Mouse (Mus musculus) heart, embryonic 10.5 days (tissue): ENCODE data around the gene Lsamp. TPM values are rescaled to one million over a fixed set of nuclear protein-coding genes. Genes with fewer than 3 reads are reported as not detected.
A peak's percentile ranks its signal among the peaks of the same experiment; 100 is the strongest.

Experiments used
- DNase-seq: peaks from one replicate; pipeline ENCODE4 v3.0.0-alpha.2; 2017; ENCODE audit warnings: low spot score
- H3K27ac ChIP-seq: fragments of 300-500 bp; sonication (generic); 2 replicates; pipeline ENCODE4 v1.5.1; 2016; ENCODE audit warnings: mild to moderate bottlenecking
- H3K27me3 ChIP-seq: fragments of 300-500 bp; sonication (generic); 2 replicates; pipeline ENCODE4 v1.6.1; 2016; ENCODE audit warnings: mild to moderate bottlenecking; ENCODE audit not compliant: poor library complexity, insufficient read depth, severe bottlenecking
- H3K36me3 ChIP-seq: fragments of 300-500 bp; sonication (generic); 2 replicates; pipeline ENCODE4 v1.6.1; 2016; ENCODE audit warnings: mild to moderate bottlenecking, moderate library complexity
- H3K4me1 ChIP-seq: fragments of 300-500 bp; sonication (generic); 2 replicates; pipeline ENCODE4 v1.6.1; 2016; ENCODE audit warnings: mild to moderate bottlenecking
- H3K4me3 ChIP-seq: fragments of 300-500 bp; sonication (generic); 2 replicates; pipeline ENCODE4 v1.5.1; 2016; ENCODE audit warnings: mild to moderate bottlenecking, moderate library complexity
- H3K9me3 ChIP-seq: fragments of 300-500 bp; sonication (generic); 2 replicates; pipeline ENCODE4 v1.6.1; 2016; ENCODE audit warnings: mild to moderate bottlenecking, moderate library complexity
- WGBS: fragments of 180-500 bp; shearing (Covaris S2); methylation state at CpG from one replicate; pipeline ENCODE4 v1.1.7; 2016; 5-methylcytosine and 5-hydroxymethylcytosine counted together
- polyA plus RNA-seq: library from polyadenylated mRNA; unstranded; fragments of >200 nt; fragmentation: Nextera tagmentation; extraction: Ambion mirVana; gene quantifications from 2 replicates; pipeline ENCODE4 v1.2.1, GENCODE M21; 2016

Gene Lsamp
- polyA plus RNA-seq, 1 experiment from 2014 or later, result 2.1 TPM

DNA sequence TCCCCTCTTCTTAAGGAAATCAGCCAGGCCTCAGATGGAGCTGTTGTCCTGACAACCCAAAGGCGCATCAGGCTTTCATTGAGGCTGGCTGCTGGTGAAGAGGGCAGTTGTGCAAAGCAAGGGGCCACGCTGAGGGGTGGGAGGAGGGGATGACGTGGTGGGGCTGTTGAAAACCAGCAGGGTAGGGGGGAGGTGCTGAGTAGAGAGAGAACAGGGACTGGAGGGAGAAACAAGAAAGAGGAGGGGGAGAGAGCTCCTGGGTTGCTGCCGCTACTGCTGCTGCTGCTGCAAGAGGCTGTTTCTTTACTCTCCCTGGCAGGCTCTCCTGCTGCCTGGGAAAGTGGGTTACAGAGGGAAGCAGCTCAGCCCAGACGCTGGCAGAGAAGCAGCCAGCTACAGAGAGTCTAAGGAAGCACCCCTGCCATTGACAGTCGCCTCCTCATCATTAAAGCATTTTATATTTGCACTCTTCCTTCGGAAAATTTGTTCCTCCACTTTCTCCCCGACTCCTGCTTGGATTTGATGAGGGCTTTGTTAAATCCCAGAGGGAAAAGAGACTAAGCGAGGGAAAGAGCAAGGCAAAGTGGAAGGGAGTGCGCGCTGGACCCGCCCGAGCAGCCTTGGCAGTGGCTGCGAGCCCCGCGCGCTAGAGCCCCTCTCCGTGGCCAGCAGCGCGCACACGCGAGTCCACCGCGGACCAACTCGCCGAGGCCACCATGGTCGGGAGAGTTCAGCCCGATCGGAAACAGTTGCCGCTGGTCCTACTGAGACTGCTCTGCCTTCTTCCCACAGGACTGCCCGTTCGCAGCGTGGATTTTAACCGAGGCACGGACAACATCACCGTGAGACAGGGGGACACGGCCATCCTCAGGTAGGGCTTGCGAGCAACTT lies 1548.7 kb downstream of the Lsamp start:
- Histone ChIP-seq H3K9me3 (no peaks in the 10 kb centered on the region), H3K27ac (peak overlapping the region; percentile 72), H3K4me3 (peak overlapping the region; percentile 70), H3K36me3 (no peaks in the 10 kb centered on the region), H3K4me1 (peaks cover 13% of the 10 kb centered on the region), H3K27me3 (peaks cover 10% of the 10 kb centered on the region; the same call in 1 of the 2 replicates)
- DNase-seq, result no peak
- under 1% methylated on average over 38 of the region's 38 CpGs for WGBS

- WGBS, result 19% methylated on average over 6 of the region's 6 CpGs
- Histone ChIP-seq H3K27me3 (peaks cover 10% of the 10 kb centered on the region; the same call in 1 of the 2 replicates), H3K4me3 (peak overlapping the region; percentile 70), H3K36me3 (no peaks in the 10 kb centered on the region), H3K4me1 (peaks cover 13% of the 10 kb centered on the region), H3K27ac (peak overlapping the region; percentile 72; the same call in 1 of the 2 replicates), H3K9me3 (no peaks in the 10 kb centered on the region)
- no peak for DNase-seq
Observed at GRCm38 (mm10) chr16:41533686-41534085, 1549.5 kb downstream of the Lsamp start.

- peaks cover 10% of the 10 kb centered on the region; the same call in 1 of the 2 replicates for H3K27me3 ChIP-seq
- H3K4me1 ChIP-seq, result peaks cover 13% of the 10 kb centered on the region
- 69% methylated on average over 1 of the region's 1 CpGs for WGBS
- H3K4me3 ChIP-seq, result no peak overlapping the region
- H3K36me3 ChIP-seq, result no peaks in the 10 kb centered on the region
- H3K9me3 ChIP-seq, result no peaks in the 10 kb centered on the region
- H3K27ac ChIP-seq, result no peak overlapping the region
- no peak for DNase-seq
Observed at GRCm38 (mm10) chr16:41535806-41536205, 1551.6 kb downstream of the Lsamp start.

DNA sequence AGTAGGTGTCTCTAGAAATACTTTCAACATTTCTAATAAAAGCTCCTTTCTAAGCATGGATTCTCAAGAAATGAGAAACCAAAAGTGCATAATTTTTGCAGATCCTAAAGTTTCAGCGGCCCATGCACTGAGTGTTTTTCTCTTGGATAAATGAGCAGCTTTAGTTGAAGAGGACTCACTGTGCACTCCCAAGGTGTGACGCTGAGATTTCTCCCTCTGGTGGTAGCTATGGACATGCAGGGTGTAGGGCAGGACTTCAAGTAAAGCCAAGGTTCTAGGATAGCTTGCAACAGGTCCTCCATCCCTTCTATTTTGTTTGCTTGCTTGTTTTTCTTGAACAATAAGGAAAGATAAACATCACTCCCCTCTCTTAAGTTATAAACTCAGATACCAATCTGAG lies 1558.5 kb downstream of the Lsamp start:
- Histone ChIP-seq H3K4me3 (no peak overlapping the region), H3K9me3 (no peaks in the 10 kb centered on the region), H3K36me3 (no peaks in the 10 kb centered on the region), H3K4me1 (no peaks in the 10 kb centered on the region), H3K27ac (no peak overlapping the region), H3K27me3 (no peaks in the 10 kb centered on the region)
- no peak for DNase-seq
- WGBS, result 34% methylated on average over 2 of the region's 2 CpGs

- DNase-seq, result no peak
- Histone ChIP-seq H3K4me1 (no peaks in the 10 kb centered on the region), H3K27me3 (no peaks in the 10 kb centered on the region), H3K4me3 (no peak overlapping the region), H3K36me3 (no peaks in the 10 kb centered on the region), H3K27ac (no peak overlapping the region), H3K9me3 (no peaks in the 10 kb centered on the region)
- WGBS, result 81% methylated on average over 3 of the region's 3 CpGs
Observed at GRCm38 (mm10) chr16:41551164-41551563, 1567.0 kb downstream of the Lsamp start.

DNA sequence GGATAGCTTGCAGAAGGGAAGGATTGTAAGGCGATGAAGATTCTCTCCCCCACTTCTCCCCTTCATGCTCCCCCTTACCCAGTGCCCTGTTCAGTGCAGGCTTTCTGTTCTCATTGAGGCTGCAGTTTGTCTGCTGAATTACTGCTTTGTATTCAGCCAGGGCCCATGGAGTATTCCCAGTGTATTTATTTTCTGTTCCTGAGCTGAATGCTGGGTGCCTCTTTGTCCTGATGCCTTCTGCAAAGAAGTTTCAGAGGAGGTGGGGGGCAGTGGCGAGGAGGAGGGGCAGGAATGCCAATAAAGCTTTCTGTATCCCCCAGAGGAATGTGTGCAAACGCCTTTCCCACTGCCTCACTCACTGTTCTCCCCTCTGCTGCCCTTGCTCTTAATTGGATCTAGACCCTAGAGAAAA lies 1567.7 kb downstream of the Lsamp start:
- H3K4me3 ChIP-seq, result no peak overlapping the region
- 29% methylated on average over 3 of the region's 3 CpGs for WGBS
- DNase-seq, result no peak
- no peaks in the 10 kb centered on the region for H3K36me3 ChIP-seq
- no peaks in the 10 kb centered on the region for H3K27me3 ChIP-seq
- H3K9me3 ChIP-seq, result no peaks in the 10 kb centered on the region
- no peak overlapping the region for H3K27ac ChIP-seq
- no peaks in the 10 kb centered on the region for H3K4me1 ChIP-seq

DNA sequence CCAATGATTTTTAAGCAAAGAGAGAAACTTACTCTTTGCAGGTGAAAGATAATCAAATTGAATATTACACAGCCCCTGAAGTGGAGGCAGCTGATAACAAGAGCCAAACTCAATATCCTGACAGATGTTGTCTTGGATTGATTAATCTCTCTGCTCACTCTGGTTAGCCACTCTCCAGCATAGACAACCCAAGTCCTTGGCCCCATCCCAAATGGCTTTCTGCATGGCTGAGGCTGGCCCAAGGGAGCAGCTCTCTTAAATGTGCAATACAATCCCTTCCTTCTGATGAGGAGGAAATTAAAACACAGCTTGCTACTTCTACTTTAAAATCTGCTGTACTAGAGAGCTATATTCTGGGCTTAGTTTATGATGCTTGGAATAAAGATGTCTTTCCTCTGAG lies 1572.9 kb downstream of the Lsamp start:
- no peaks in the 10 kb centered on the region for H3K36me3 ChIP-seq
- H3K4me1 ChIP-seq, result no peaks in the 10 kb centered on the region
- DNase-seq, result no peak
- H3K4me3 ChIP-seq, result no peak overlapping the region
- no peaks in the 10 kb centered on the region for H3K27me3 ChIP-seq
- H3K9me3 ChIP-seq, result no peaks in the 10 kb centered on the region
- H3K27ac ChIP-seq, result no peak overlapping the region

DNA sequence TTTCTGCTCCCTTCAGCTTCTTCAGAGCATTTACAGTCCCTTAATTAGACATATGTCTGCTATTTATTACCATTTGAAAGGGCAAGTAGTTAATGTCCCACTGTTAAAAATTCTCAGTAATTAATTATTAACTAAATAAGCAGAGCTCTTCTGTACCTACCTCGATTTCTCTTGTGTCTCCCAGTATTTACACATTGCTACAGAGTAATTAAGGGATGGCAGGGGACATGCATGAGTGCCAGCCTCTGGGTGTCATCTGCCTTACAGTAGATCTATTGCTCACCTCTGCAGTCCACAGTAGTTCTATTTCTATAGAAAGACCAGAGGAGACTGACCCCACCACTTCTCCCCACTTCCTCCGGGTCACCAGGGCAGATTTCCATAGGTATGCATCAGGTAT lies 1581.1 kb downstream of the Lsamp start:
- H3K36me3 ChIP-seq, result no peaks in the 10 kb centered on the region
- 55% methylated on average over 2 of the region's 2 CpGs for WGBS
- H3K27me3 ChIP-seq, result no peaks in the 10 kb centered on the region
- DNase-seq, result no peak
- H3K4me1 ChIP-seq, result no peaks in the 10 kb centered on the region
- no peak overlapping the region for H3K4me3 ChIP-seq
- no peaks in the 10 kb centered on the region for H3K9me3 ChIP-seq
- no peak overlapping the region for H3K27ac ChIP-seq

GRCm38 (mm10) chr16:41588675-41589301 lies 1604.6 kb downstream of the Lsamp start:
- no peaks in the 10 kb centered on the region for H3K4me1 ChIP-seq
- no peak overlapping the region for H3K4me3 ChIP-seq
- no peaks in the 10 kb centered on the region for H3K9me3 ChIP-seq
- DNase-seq, result no peak
- H3K27me3 ChIP-seq, result no peaks in the 10 kb centered on the region
- 82% methylated on average over 5 of the region's 5 CpGs for WGBS
- H3K36me3 ChIP-seq, result no peaks in the 10 kb centered on the region
- no peak overlapping the region for H3K27ac ChIP-seq

GRCm38 (mm10) chr16:41612229-41612628 lies 1628.1 kb downstream of the Lsamp start:
- Histone ChIP-seq H3K4me3 (no peak overlapping the region), H3K4me1 (no peaks in the 10 kb centered on the region), H3K27me3 (no peaks in the 10 kb centered on the region), H3K9me3 (no peaks in the 10 kb centered on the region), H3K27ac (no peak overlapping the region), H3K36me3 (no peaks in the 10 kb centered on the region)
- whole genome bisulfite sequencing, result 66% methylated on average over 1 of the region's 1 CpGs
- no peak for DNase-seq

GRCm38 (mm10) chr16:41623871-41624270 lies 1639.7 kb downstream of the Lsamp start:
- WGBS, result 82% methylated on average over 1 of the region's 1 CpGs
- Histone ChIP-seq H3K4me1 (no peaks in the 10 kb centered on the region), H3K27me3 (no peaks in the 10 kb centered on the region), H3K9me3 (no peaks in the 10 kb centered on the region), H3K27ac (no peak overlapping the region), H3K4me3 (no peak overlapping the region), H3K36me3 (no peaks in the 10 kb centered on the region)
- DNase-seq, result no peak

GRCm38 (mm10) chr16:41633898-41634297 lies 1649.7 kb downstream of the Lsamp start:
- DNase-seq, result no peak
- Histone ChIP-seq H3K9me3 (no peaks in the 10 kb centered on the region), H3K4me3 (no peak overlapping the region), H3K27ac (no peak overlapping the region), H3K27me3 (no peaks in the 10 kb centered on the region), H3K36me3 (no peaks in the 10 kb centered on the region), H3K4me1 (no peaks in the 10 kb centered on the region)
- WGBS, result 51% methylated on average over 2 of the region's 2 CpGs

- Histone ChIP-seq H3K27me3 (no peaks in the 10 kb centered on the region), H3K36me3 (no peaks in the 10 kb centered on the region), H3K9me3 (no peaks in the 10 kb centered on the region), H3K27ac (no peak overlapping the region), H3K4me3 (no peak overlapping the region), H3K4me1 (no peaks in the 10 kb centered on the region)
- no peak for DNase-seq
- WGBS, result 31% methylated on average over 2 of the region's 2 CpGs
Observed at GRCm38 (mm10) chr16:41640876-41641275, 1656.7 kb downstream of the Lsamp start.
